In genomic region chr15:76973855-76974651, GRCm38 (mm10) we compare ENCODE assay signal across 8 mouse cellular contexts. TPM values are rescaled to one million over a fixed set of nuclear protein-coding genes. Genes with fewer than 3 reads are reported as not detected.
DNase-seq lines count a peak whose midpoint lies in the region; ATAC-seq lines count a peak whose summit lies in the region.

No protein-coding gene starts in this region.

- peak overlapping the region; percentile 71 for H3K4me2 ChIP-seq in hindbrain, embryonic 13.5 days

- peak; percentile 42 for DNase-seq in T-cell, adult 2 months (ENCODE audit: low spot score)
- DNase-seq in cerebellum, adult 9-11 months: peak; percentile 72
- DNase-seq in frontal cortex, postnatal 25 days (ENCODE audit: low spot score in 2 of 2): peak; percentile 73 to 78
- peak; percentile 82 to 88 for DNase-seq in layer of hippocampus, postnatal 14 days (ENCODE audit: low spot score in 2 of 2)
- DNase-seq in lung, postnatal 14 days: peak; percentile 90
- DNase-seq in retina, postnatal 1 day: peak; percentile 85
- peak; percentile 75 for DNase-seq in urinary bladder, postnatal 25 days (ENCODE audit: low spot score)

- H3K27ac ChIP-seq in hindbrain, embryonic 13.5 days: peak overlapping the region; percentile 44; the same call in 1 of the 2 replicates

- no peaks in the 10 kb centered on the region for H3K9me3 ChIP-seq in hindbrain, embryonic 13.5 days

- no peaks in the 10 kb centered on the region for H3K36me3 ChIP-seq in hindbrain, embryonic 13.5 days

- 7% methylated on average over 24 of the region's 31 CpGs for WGBS in hindbrain, embryonic 13.5 days

- peak; percentile 59 for ATAC-seq in hindbrain, embryonic 13.5 days (ENCODE audit: low FRiP score)

- peak overlapping the region; percentile 50 for H3K4me3 ChIP-seq in hindbrain, embryonic 13.5 days

- H3K9ac ChIP-seq in hindbrain, embryonic 13.5 days: peak overlapping the region; percentile 76

- 0 out of 2 replicates have a peak, but pooled peaks cover 2% of the 10 kb centered on the region for H3K27me3 ChIP-seq in hindbrain, embryonic 13.5 days

- H3K4me1 ChIP-seq in hindbrain, embryonic 13.5 days (replicated peaks): peaks cover 13% of the 10 kb centered on the region

RNA-seq across cellular contexts. Expression of gene 1110038F14Rik, which starts 25.7 kb away (rescaled TPM):
- 53.2 and 57.8 TPM in 2 replicates for polyA plus RNA-seq in hindbrain, embryonic 13.5 days (2015; fragmentation: Nextera tagmentation; extraction: Ambion mirVana)
- 10 to 100 TPM; 25.8 to 26.1 TPM for total RNA-seq in layer of hippocampus, postnatal 14 days (2021)

RNA-seq across cellular contexts. Expression of gene Zfp647, which starts 48.8 kb away (rescaled TPM):
- 21.6 and 25.2 TPM in 2 replicates for polyA plus RNA-seq in hindbrain, embryonic 13.5 days (2015; fragmentation: Nextera tagmentation; extraction: Ambion mirVana)
- total RNA-seq in layer of hippocampus, postnatal 14 days (2021): 1 to 10 TPM; 7.8 to 9.4 TPM

Comparison
In these comparisons a context has a peak if more than half of its experiments do, and no peak if none do; other contexts are left out.
1. Peak in every context shown above with its lines: DNase-seq, ATAC-seq, H3K4me3 ChIP-seq and H3K27ac ChIP-seq.